Mouse (Mus musculus): ENCODE measurements around the gene Cenpe. TPM values are rescaled to one million over a fixed set of nuclear protein-coding genes. Genes with fewer than 3 reads are reported as not detected.

Cenpe gene
- polyA plus RNA-seq, 1 experiment from 2014 or later, result 24.2 TPM

- Histone ChIP-seq H3K4me2 (ENCODE audit: low read depth, low read length) (no peak overlapping the region), H3K9ac (ENCODE audit: low read depth, low read length) (no peak overlapping the region), H3K27me3 (replicated peaks; ENCODE audit: control insufficient read depth, insufficient read depth, low read length) (no peaks in the 10 kb centered on the region), H3K36me3 (ENCODE audit: control insufficient read depth, insufficient read depth, low read length) (peaks cover 77% of the 10 kb centered on the region), H3K4me1 (ENCODE audit: control insufficient read depth, insufficient read depth, low read length) (no peaks in the 10 kb centered on the region), H3K27ac (replicated peaks; ENCODE audit: low read depth, low read length) (no peak overlapping the region), H3K9me3 (ENCODE audit: control insufficient read depth, low read length) (no peaks in the 10 kb centered on the region), H3K4me3 (ENCODE audit: low read depth, low read length) (no peak overlapping the region)
- WGBS, result 89% methylated on average over 3 of the region's 3 CpGs
- no peak for ATAC-seq (ENCODE audit: low read depth)
- DNase-seq (ENCODE audit: low spot score), result no peak
These were observed 20.1 kb downstream of the Cenpe start for GRCm38 (mm10) chr3:135232462-135232861.

GRCm38 (mm10) chr3:135245733-135246132, 33.4 kb downstream of the Cenpe start:
- Histone ChIP-seq H3K4me2 (ENCODE audit: low read depth, low read length) (no peak overlapping the region), H3K9me3 (ENCODE audit: control insufficient read depth, low read length) (no peaks in the 10 kb centered on the region), H3K27ac (replicated peaks; ENCODE audit: low read depth, low read length) (no peak overlapping the region), H3K27me3 (replicated peaks; ENCODE audit: control insufficient read depth, insufficient read depth, low read length) (no peaks in the 10 kb centered on the region), H3K9ac (ENCODE audit: low read depth, low read length) (no peak overlapping the region), H3K4me3 (ENCODE audit: low read depth, low read length) (no peak overlapping the region), H3K4me1 (ENCODE audit: control insufficient read depth, insufficient read depth, low read length) (no peaks in the 10 kb centered on the region), H3K36me3 (ENCODE audit: control insufficient read depth, insufficient read depth, low read length) (peaks cover 75% of the 10 kb centered on the region)
- no peak for ATAC-seq (ENCODE audit: low read depth)
- DNase-seq (ENCODE audit: low spot score), result no peak

GRCm38 (mm10) chr3:135246828-135247227, 34.5 kb downstream of the Cenpe start:
- Histone ChIP-seq H3K36me3 (ENCODE audit: control insufficient read depth, insufficient read depth, low read length) (peaks cover 76% of the 10 kb centered on the region), H3K9me3 (ENCODE audit: control insufficient read depth, low read length) (no peaks in the 10 kb centered on the region), H3K4me3 (ENCODE audit: low read depth, low read length) (no peak overlapping the region), H3K9ac (ENCODE audit: low read depth, low read length) (no peak overlapping the region), H3K4me1 (ENCODE audit: control insufficient read depth, insufficient read depth, low read length) (no peaks in the 10 kb centered on the region), H3K27ac (replicated peaks; ENCODE audit: low read depth, low read length) (no peak overlapping the region), H3K4me2 (ENCODE audit: low read depth, low read length) (no peak overlapping the region), H3K27me3 (replicated peaks; ENCODE audit: control insufficient read depth, insufficient read depth, low read length) (no peaks in the 10 kb centered on the region)
- 93% methylated on average over 6 of the region's 6 CpGs for WGBS
- DNase-seq (ENCODE audit: low spot score), result no peak
- ATAC-seq (ENCODE audit: low read depth), result no peak

- H3K27me3 ChIP-seq (replicated peaks; ENCODE audit: control insufficient read depth, insufficient read depth, low read length), result no peaks in the 10 kb centered on the region
- ATAC-seq (ENCODE audit: low read depth), result no peak
- 76% methylated on average over 6 of the region's 6 CpGs for WGBS
- H3K4me1 ChIP-seq (ENCODE audit: control insufficient read depth, insufficient read depth, low read length), result no peaks in the 10 kb centered on the region
- H3K4me2 ChIP-seq (ENCODE audit: low read depth, low read length), result no peak overlapping the region
- no peak overlapping the region for H3K27ac ChIP-seq (replicated peaks; ENCODE audit: low read depth, low read length)
- no peak overlapping the region for H3K4me3 ChIP-seq (ENCODE audit: low read depth, low read length)
- no peak for DNase-seq (ENCODE audit: low spot score)
- H3K36me3 ChIP-seq (ENCODE audit: control insufficient read depth, insufficient read depth, low read length), result peaks cover 63% of the 10 kb centered on the region
- no peak overlapping the region for H3K9ac ChIP-seq (ENCODE audit: low read depth, low read length)
- no peaks in the 10 kb centered on the region for H3K9me3 ChIP-seq (ENCODE audit: control insufficient read depth, low read length)
These were observed 36.8 kb downstream of the Cenpe start for GRCm38 (mm10) chr3:135249104-135249503.

- peaks cover 70% of the 10 kb centered on the region for H3K36me3 ChIP-seq (ENCODE audit: control insufficient read depth, insufficient read depth, low read length)
- WGBS, result 91% methylated on average over 6 of the region's 6 CpGs
These were observed 39.5 kb downstream of the Cenpe start for GRCm38 (mm10) chr3:135251825-135252224.

GRCm38 (mm10) chr3:135254784-135255183, 42.4 kb downstream of the Cenpe start:
- ATAC-seq (ENCODE audit: low read depth) (no peak), DNase-seq (ENCODE audit: low spot score) (no peak)
- H3K27ac ChIP-seq (replicated peaks; ENCODE audit: low read depth, low read length), result no peak overlapping the region
- H3K36me3 ChIP-seq (ENCODE audit: control insufficient read depth, insufficient read depth, low read length), result peaks cover 67% of the 10 kb centered on the region
- no peak overlapping the region for H3K9ac ChIP-seq (ENCODE audit: low read depth, low read length)
- no peaks in the 10 kb centered on the region for H3K27me3 ChIP-seq (replicated peaks; ENCODE audit: control insufficient read depth, insufficient read depth, low read length)
- no peak overlapping the region for H3K4me3 ChIP-seq (ENCODE audit: low read depth, low read length)
- no peak overlapping the region for H3K4me2 ChIP-seq (ENCODE audit: low read depth, low read length)
- no peaks in the 10 kb centered on the region for H3K4me1 ChIP-seq (ENCODE audit: control insufficient read depth, insufficient read depth, low read length)
- H3K9me3 ChIP-seq (ENCODE audit: control insufficient read depth, low read length), result no peaks in the 10 kb centered on the region

More at GRCm38 (mm10) chr3:135251825-135252224, 39.5 kb downstream of the Cenpe start:
- no peaks in the 10 kb centered on the region for H3K4me1 ChIP-seq (ENCODE audit: control insufficient read depth, insufficient read depth, low read length)
- no peaks in the 10 kb centered on the region for H3K27me3 ChIP-seq (replicated peaks; ENCODE audit: control insufficient read depth, insufficient read depth, low read length)
- ATAC-seq (ENCODE audit: low read depth) (no peak), DNase-seq (ENCODE audit: low spot score) (no peak)
- no peaks in the 10 kb centered on the region for H3K9me3 ChIP-seq (ENCODE audit: control insufficient read depth, low read length)
- no peak overlapping the region for H3K9ac ChIP-seq (ENCODE audit: low read depth, low read length)
- no peak overlapping the region for H3K4me2 ChIP-seq (ENCODE audit: low read depth, low read length)
- H3K27ac ChIP-seq (replicated peaks; ENCODE audit: low read depth, low read length), result no peak overlapping the region
- H3K4me3 ChIP-seq (ENCODE audit: low read depth, low read length), result no peak overlapping the region

GRCm38 (mm10) chr3:135258919-135259318, 46.6 kb downstream of the Cenpe start:
- Histone ChIP-seq H3K9ac (ENCODE audit: low read depth, low read length) (no peak overlapping the region), H3K4me2 (ENCODE audit: low read depth, low read length) (no peak overlapping the region), H3K4me3 (ENCODE audit: low read depth, low read length) (no peak overlapping the region), H3K36me3 (ENCODE audit: control insufficient read depth, insufficient read depth, low read length) (peaks cover 82% of the 10 kb centered on the region), H3K27me3 (replicated peaks; ENCODE audit: control insufficient read depth, insufficient read depth, low read length) (no peaks in the 10 kb centered on the region), H3K4me1 (ENCODE audit: control insufficient read depth, insufficient read depth, low read length) (no peaks in the 10 kb centered on the region), H3K27ac (replicated peaks; ENCODE audit: low read depth, low read length) (no peak overlapping the region), H3K9me3 (ENCODE audit: control insufficient read depth, low read length) (no peaks in the 10 kb centered on the region)
- no peak for DNase-seq (ENCODE audit: low spot score)
- no peak for ATAC-seq (ENCODE audit: low read depth)
- 85% methylated on average over 10 of the region's 10 CpGs for WGBS

- 96% methylated on average over 7 of the region's 7 CpGs for WGBS
- Histone ChIP-seq H3K4me2 (ENCODE audit: low read depth, low read length) (no peak overlapping the region), H3K27me3 (replicated peaks; ENCODE audit: control insufficient read depth, insufficient read depth, low read length) (no peaks in the 10 kb centered on the region), H3K9ac (ENCODE audit: low read depth, low read length) (no peak overlapping the region), H3K9me3 (ENCODE audit: control insufficient read depth, low read length) (no peaks in the 10 kb centered on the region), H3K36me3 (ENCODE audit: control insufficient read depth, insufficient read depth, low read length) (peaks cover 90% of the 10 kb centered on the region), H3K4me3 (ENCODE audit: low read depth, low read length) (no peak overlapping the region), H3K27ac (replicated peaks; ENCODE audit: low read depth, low read length) (no peak overlapping the region), H3K4me1 (ENCODE audit: control insufficient read depth, insufficient read depth, low read length) (no peaks in the 10 kb centered on the region)
- DNase-seq (ENCODE audit: low spot score), result no peak
- ATAC-seq (ENCODE audit: low read depth), result no peak
These were observed 47.9 kb downstream of the Cenpe start for GRCm38 (mm10) chr3:135260233-135260632.

- H3K9me3 ChIP-seq (ENCODE audit: control insufficient read depth, low read length), result no peaks in the 10 kb centered on the region
- H3K27me3 ChIP-seq (replicated peaks; ENCODE audit: control insufficient read depth, insufficient read depth, low read length), result no peaks in the 10 kb centered on the region
- H3K36me3 ChIP-seq (ENCODE audit: control insufficient read depth, insufficient read depth, low read length), result peaks cover 88% of the 10 kb centered on the region
- H3K4me2 ChIP-seq (ENCODE audit: low read depth, low read length), result no peak overlapping the region
- no peak for ATAC-seq (ENCODE audit: low read depth)
- no peak overlapping the region for H3K27ac ChIP-seq (replicated peaks; ENCODE audit: low read depth, low read length)
- no peaks in the 10 kb centered on the region for H3K4me1 ChIP-seq (ENCODE audit: control insufficient read depth, insufficient read depth, low read length)
- H3K4me3 ChIP-seq (ENCODE audit: low read depth, low read length), result no peak overlapping the region
- H3K9ac ChIP-seq (ENCODE audit: low read depth, low read length), result no peak overlapping the region
- no peak for DNase-seq (ENCODE audit: low spot score)
- WGBS, result 87% methylated on average over 5 of the region's 5 CpGs
These were observed 56.3 kb downstream of the Cenpe start for GRCm38 (mm10) chr3:135268616-135269015.

Data from embryonic facial prominence, embryonic 14.5 days (tissue).